Mouse (Mus musculus) G1E (cell line): Measurements from ENCODE around the gene Pitpnc1. TPM values are rescaled to one million over a fixed set of nuclear protein-coding genes. Genes with fewer than 3 reads are reported as not detected.
"Not testable (repeated sequence)": the region's sequence is repeated elsewhere in the genome, so short reads cannot be mapped to it uniquely, and the experiment has no call there.

ENCODE experiments used
- ATAC-seq: 2 replicates; pipeline ENCODE4 v1.8.0; 2016; ENCODE audit warnings: mild to moderate bottlenecking; ENCODE audit not compliant: insufficient number of reproducible peaks, poor library complexity, low FRiP score, severe bottlenecking; ENCODE audit errors: extremely low read depth
- DNase-seq: peaks from one replicate; pipeline ENCODE4 v3.0.0; 2012; ENCODE audit warnings: low spot score
- H3K27me3 ChIP-seq: 2 replicates; pipeline ENCODE4 v1.6.1; 2012; ENCODE audit warnings: mild to moderate bottlenecking, low read length, inconsistent platforms; ENCODE audit not compliant: insufficient read depth
- H3K36me3 ChIP-seq: replicated peaks from 2 replicates; pipeline ENCODE3; 2012; ENCODE audit warnings: mild to moderate bottlenecking, inconsistent platforms
- H3K4me1 ChIP-seq: 2 replicates; pipeline ENCODE4 v1.6.1; 2012; ENCODE audit warnings: low read depth, low read length, inconsistent platforms, mixed read lengths; ENCODE audit not compliant: insufficient read depth
- H3K4me3 ChIP-seq: 2 replicates; pipeline ENCODE4 v1.5.1; 2012; ENCODE audit warnings: low read depth, mild to moderate bottlenecking, inconsistent platforms, low read length, moderate library complexity, mixed read lengths
- H3K9me3 ChIP-seq: replicated peaks from 2 replicates; pipeline ENCODE4 v1.6.1; 2012; ENCODE audit warnings: inconsistent platforms
- CTCF ChIP-seq: IDR thresholded peaks from 2 replicates; pipeline ENCODE4 v1.5.1; 2012; ENCODE audit warnings: low read depth, low read length, inconsistent platforms, mixed read lengths
- GATA1 ChIP-seq: IDR thresholded peaks from 2 replicates; pipeline ENCODE4 v1.6.1; 2012; ENCODE audit warnings: borderline replicate concordance, low read length, inconsistent platforms, mixed read lengths
- GATA2 ChIP-seq: IDR thresholded peaks from 2 replicates; pipeline ENCODE4 v1.6.1; 2012; ENCODE audit warnings: low read depth, low read length, inconsistent platforms, borderline replicate concordance
- POLR2AphosphoS5 ChIP-seq: IDR thresholded peaks from 2 replicates; pipeline ENCODE4 v1.6.1; 2012; ENCODE audit warnings: low read depth, low read length, inconsistent platforms; ENCODE audit not compliant: insufficient replicate concordance
- TAL1 ChIP-seq: conservative IDR thresholded peaks from 2 replicates; pipeline ENCODE4 v1.6.1; 2012; ENCODE audit warnings: low read depth, low read length, inconsistent platforms, mixed read lengths
- polyA plus RNA-seq: library from polyadenylated mRNA; stranded (reverse); fragments of >175 nt; gene quantifications from 2 replicates; pipeline ENCODE4 v1.2.3, GENCODE M21; 2012
- total RNA-seq, 2 experiments: library from RNA; stranded (forward) in 1 of 2; stranded (reverse) in 1 of 2; fragments of 200-1000 nt in 1 of 2; fragments of >200 nt in 1 of 2; fragmentation: Nextera tagmentation in 1 of 2; gene quantifications; 2 replicates each; pipeline ENCODE4 v1.2.3; 2014 to 2017

The Pitpnc1 gene
- total RNA-seq (2014; fragmentation: Nextera tagmentation) (53.5 and 54.8 TPM in 2 replicates), total RNA-seq (2017) (27.9 and 31.5 TPM in 2 replicates), polyA plus RNA-seq (9.9 and 10.1 TPM in 2 replicates)

- ATAC-seq: peak; percentile 58
- H3K4me3 ChIP-seq: peak within 1 kb of the TSS; percentile 94
- H3K36me3 ChIP-seq: peaks cover 8% of the 10 kb centered on the region
- no peaks in the 10 kb centered on the region for H3K9me3 ChIP-seq
- H3K27me3 ChIP-seq: no peaks in the 10 kb centered on the region
- H3K4me1 ChIP-seq: peaks cover 49% of the 10 kb centered on the region
- TF ChIP-seq CTCF (no peak), TAL1 (no peak), GATA2 (no peak), GATA1 (no peak), POLR2AphosphoS5 (no peak)
- peak; percentile 76 for DNase-seq
Observed at GRCm38 (mm10) chr11:107470521-107471041, at the start of gene Pitpnc1. Gene Pitpnc1 (minus strand): TSS chr11:107470699.

- Histone ChIP-seq H3K4me1 (no peaks in the 10 kb centered on the region), H3K4me3 (no peak overlapping the region), H3K36me3 (no peaks in the 10 kb centered on the region), H3K27me3 (peaks cover 17% of the 10 kb centered on the region), H3K9me3 (no peaks in the 10 kb centered on the region)
- DNase-seq (no peak), ATAC-seq (no peak)
- TF ChIP-seq CTCF (no peak), POLR2AphosphoS5 (no peak), GATA1 (no peak), TAL1 (no peak), GATA2 (no peak)
Observed at GRCm38 (mm10) chr11:107518645-107519429, 48.3 kb upstream of the Pitpnc1 start.

GRCm38 (mm10) chr11:107516387-107516786 lies 45.9 kb upstream of the Pitpnc1 start:
- H3K9me3 ChIP-seq: no peaks in the 10 kb centered on the region
- TF ChIP-seq GATA2 (no peak), GATA1 (no peak), CTCF (no peak), POLR2AphosphoS5 (no peak), TAL1 (no peak)
- H3K4me1 ChIP-seq: 0 out of 2 replicates have a peak, but pooled peaks cover 2% of the 10 kb centered on the region
- DNase-seq: no peak
- no peaks in the 10 kb centered on the region for H3K36me3 ChIP-seq
- peaks cover 23% of the 10 kb centered on the region for H3K27me3 ChIP-seq
- no peak for ATAC-seq
- H3K4me3 ChIP-seq: no peak overlapping the region

- DNase-seq: no peak
- Histone ChIP-seq H3K4me3 (no peak overlapping the region), H3K4me1 (peaks cover 13% of the 10 kb centered on the region), H3K36me3 (no peaks in the 10 kb centered on the region), H3K27me3 (peaks cover 26% of the 10 kb centered on the region), H3K9me3 (no peaks in the 10 kb centered on the region)
- no peak for ATAC-seq
- TF ChIP-seq GATA1: no peak
- TF ChIP-seq TAL1: no peak
- TF ChIP-seq CTCF: no peak
- no peak for TF ChIP-seq GATA2
- TF ChIP-seq POLR2AphosphoS5: no peak
Observed at GRCm38 (mm10) chr11:107513047-107513446, 42.5 kb upstream of the Pitpnc1 start.

GRCm38 (mm10) chr11:107511954-107512353 lies 41.5 kb upstream of the Pitpnc1 start:
- not testable (repeated sequence) for H3K9me3 ChIP-seq, H3K4me3 ChIP-seq, ATAC-seq, DNase-seq, H3K36me3 ChIP-seq
- Histone ChIP-seq H3K4me1 (peaks cover 13% of the 10 kb centered on the region), H3K27me3 (peaks cover 26% of the 10 kb centered on the region)
- TF ChIP-seq CTCF: peak; percentile 83

GRCm38 (mm10) chr11:107510362-107511269 lies 40.1 kb upstream of the Pitpnc1 start:
- peaks cover 13% of the 10 kb centered on the region for H3K4me1 ChIP-seq
- ATAC-seq (peak; percentile 74), DNase-seq (peak; percentile 11)
- H3K36me3 ChIP-seq: no peaks in the 10 kb centered on the region
- H3K9me3 ChIP-seq: no peaks in the 10 kb centered on the region
- no peak overlapping the region; the same call in 1 of the 2 replicates for H3K4me3 ChIP-seq
- H3K27me3 ChIP-seq: peaks cover 26% of the 10 kb centered on the region
- no peak for TF ChIP-seq GATA1
- TF ChIP-seq TAL1: no peak
